Mouse (Mus musculus) lung, embryonic 16.5 days (tissue): ENCODE measurements around the gene Tmem9b. TPM values are rescaled to one million over a fixed set of nuclear protein-coding genes. Genes with fewer than 3 reads are reported as not detected.

Source experiments
- polyA plus RNA-seq: library from polyadenylated mRNA; unstranded; fragments of >200 nt; fragmentation: Nextera tagmentation; extraction: Ambion mirVana; gene quantifications from 2 replicates; pipeline ENCODE4 v1.2.1, GENCODE M21; 2015

Tmem9b gene
- polyA plus RNA-seq, 1 experiment from 2014 or later = 71.4 TPM

Other genes starting within 250 kb of the Tmem9b start
- gene Trim66, start 244.7 kb downstream of the Tmem9b start, polyA plus RNA-seq = 0.03 and 0.13 TPM in 2 replicates
- 126 and 134 TPM in 2 replicates for gene Rpl27a, start 233.7 kb downstream of the Tmem9b start, polyA plus RNA-seq
- 72.2 and 77.5 TPM in 2 replicates for gene St5, start 49.3 kb downstream of the Tmem9b start, polyA plus RNA-seq
- gene Akip1, start 49.2 kb downstream of the Tmem9b start, polyA plus RNA-seq = 44.0 and 45.7 TPM in 2 replicates
- 8.9 and 10.1 TPM in 2 replicates for gene BC051019, start 29.0 kb downstream of the Tmem9b start, polyA plus RNA-seq
- 0.60 TPM in 1 of 2 replicates, not detected in the other for gene Ascl3, start 21.1 kb downstream of the Tmem9b start, polyA plus RNA-seq
- gene Nrip3, start 29.1 kb upstream of the Tmem9b start, polyA plus RNA-seq = 0.34 and 0.55 TPM in 2 replicates
- gene Scube2, start 112.8 kb upstream of the Tmem9b start, polyA plus RNA-seq = 4.1 and 4.6 TPM in 2 replicates
- 32.5 and 32.9 TPM in 2 replicates for gene Dennd5a, start 207.6 kb upstream of the Tmem9b start, polyA plus RNA-seq
- 65.2 and 65.4 TPM in 2 replicates for gene Tmem41b, start 234.1 kb upstream of the Tmem9b start, polyA plus RNA-seq